Mouse (Mus musculus) hindbrain, embryonic 14.5 days (tissue): ENCODE data around the gene Exosc2. TPM values are rescaled to one million over a fixed set of nuclear protein-coding genes. Genes with fewer than 3 reads are reported as not detected.

ENCODE experiments used
- ATAC-seq: fragments of 200-750 bp; cut with Nextera tagmentation; 2 replicates; pipeline ENCODE4 v1.8.0; 2017; ENCODE audit warnings: moderate number of reproducible peaks, mild to moderate bottlenecking, moderate TSS enrichment, moderate library complexity; ENCODE audit not compliant: low FRiP score
- DNase-seq: peaks from one replicate; pipeline ENCODE4 v3.0.0-alpha.2; 2015; ENCODE audit warnings: low spot score
- H3K27ac ChIP-seq: fragments of 300-500 bp; sonication (generic); 2 replicates; pipeline ENCODE4 v1.5.1; 2014; ENCODE audit warnings: mild to moderate bottlenecking, moderate library complexity
- H3K27me3 ChIP-seq: fragments of 300-500 bp; sonication (generic); 2 replicates; pipeline ENCODE4 v1.6.1; 2014; ENCODE audit warnings: mild to moderate bottlenecking, low read length, mixed read lengths; ENCODE audit not compliant: control insufficient read depth, insufficient read depth
- H3K36me3 ChIP-seq: fragments of 300-500 bp; sonication (generic); replicated peaks from 2 replicates; pipeline ENCODE4 v1.6.1; 2014; ENCODE audit not compliant: control insufficient read depth, insufficient read depth
- H3K4me1 ChIP-seq: fragments of 300-500 bp; sonication (generic); replicated peaks from 2 replicates; pipeline ENCODE4 v1.6.1; 2014; ENCODE audit warnings: antibody characterized with exemption, low read length, mixed read lengths; ENCODE audit not compliant: control insufficient read depth, insufficient read depth
- H3K4me2 ChIP-seq: fragments of 300-500 bp; sonication (generic); replicated peaks from 2 replicates; pipeline ENCODE4 v1.6.1; 2014; ENCODE audit warnings: mild to moderate bottlenecking, moderate library complexity
- H3K4me3 ChIP-seq: fragments of 300-500 bp; sonication (generic); replicated peaks from 2 replicates; pipeline ENCODE4 v1.5.1; 2014; ENCODE audit warnings: mild to moderate bottlenecking, low read length
- H3K9ac ChIP-seq: fragments of 300-500 bp; sonication (generic); 2 replicates; pipeline ENCODE4 v1.6.1; 2014
- H3K9me3 ChIP-seq: fragments of 300-500 bp; sonication (generic); 2 replicates; pipeline ENCODE4 v1.6.1; 2016; ENCODE audit warnings: low read length; ENCODE audit not compliant: control insufficient read depth
- WGBS: fragments of 180-500 bp; shearing (Covaris S2); extraction: QIAGEN DNeasy Blood & Tissue Kit; methylation state at CpG from one replicate; pipeline ENCODE4 v1.1.7; 2014; 5-methylcytosine and 5-hydroxymethylcytosine counted together
- polyA plus RNA-seq: library from polyadenylated mRNA; unstranded; fragments of >200 nt; fragmentation: Nextera tagmentation; extraction: Ambion mirVana; gene quantifications from 2 replicates; pipeline ENCODE4 v1.2.1, GENCODE M21; 2014

Gene Exosc2
- polyA plus RNA-seq, result 29.5 and 33.1 TPM in 2 replicates

DNA sequence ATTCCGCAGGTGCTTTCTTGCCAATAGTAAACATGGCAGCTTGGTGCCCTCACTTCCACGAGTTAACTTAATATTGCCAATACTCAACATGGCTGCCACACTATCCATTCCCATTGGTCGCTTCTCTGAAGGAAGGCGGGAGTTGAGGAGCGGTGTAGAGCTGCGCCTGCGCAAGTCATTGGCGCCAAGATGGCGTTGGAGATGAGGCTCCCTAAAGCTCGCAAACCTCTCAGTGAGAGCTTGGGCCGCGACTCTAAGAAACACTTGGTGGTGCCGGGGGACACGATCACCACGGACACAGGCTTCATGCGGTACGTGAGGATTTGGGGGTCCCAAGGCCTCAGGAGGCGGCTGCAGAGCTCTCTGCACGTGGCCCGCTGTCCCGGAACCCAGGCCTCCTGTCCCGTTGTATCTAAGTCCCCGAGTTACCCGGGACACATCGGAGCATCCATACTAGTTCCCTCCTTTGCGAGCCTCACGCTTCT, at the start of gene Exosc2:
TSS of gene Exosc2 (plus strand) at position 165 of the 485 bp plus-strand sequence.
- ATAC-seq (peak; percentile 97), DNase-seq (peak; percentile 94)
- Histone ChIP-seq H3K4me3 (peak within 1 kb of the TSS; percentile 83), H3K9ac (peak within 1 kb of the TSS; percentile 79), H3K4me1 (peaks cover 4% of the 10 kb centered on the region; the same call in 1 of the 2 replicates), H3K36me3 (peaks cover 25% of the 10 kb centered on the region), H3K9me3 (no peaks in the 10 kb centered on the region), H3K27ac (peak within 1 kb of the TSS; percentile 57), H3K27me3 (peaks cover 12% of the 10 kb centered on the region; the same call in 1 of the 2 replicates), H3K4me2 (peak within 1 kb of the TSS; percentile 93)
- under 1% methylated on average over 27 of the region's 27 CpGs for WGBS

DNA sequence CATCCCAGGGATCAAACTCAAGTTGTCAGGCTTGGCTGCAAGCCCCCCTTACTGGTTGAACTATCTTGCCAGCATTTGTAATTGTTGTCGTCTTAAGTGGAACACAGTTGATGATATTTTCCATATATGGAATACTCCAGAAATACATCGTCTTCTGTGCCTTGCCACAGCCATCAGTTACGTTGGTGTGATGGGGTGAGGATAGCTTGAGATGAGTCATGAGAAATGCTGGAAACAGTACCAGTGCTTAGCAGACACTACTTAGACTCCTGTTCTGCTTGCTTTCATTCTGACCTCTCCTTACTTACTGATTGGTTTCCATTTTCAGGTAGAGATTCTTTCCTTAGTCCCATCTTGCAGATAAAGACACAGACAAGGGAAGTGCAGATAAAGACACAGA, 37.0 kb upstream of the Exosc2 start:
- peaks cover 21% of the 10 kb centered on the region for H3K4me1 ChIP-seq
- H3K4me2 ChIP-seq, result no peak overlapping the region
- H3K27ac ChIP-seq, result no peak overlapping the region
- H3K27me3 ChIP-seq, result peaks cover 96% of the 10 kb centered on the region
- no peak overlapping the region for H3K9ac ChIP-seq
- H3K4me3 ChIP-seq, result no peak overlapping the region
- no peaks in the 10 kb centered on the region for H3K36me3 ChIP-seq
- ATAC-seq (no peak), DNase-seq (no peak)
- no peaks in the 10 kb centered on the region for H3K9me3 ChIP-seq
- WGBS, result 80% methylated on average over 3 of the region's 3 CpGs

DNA sequence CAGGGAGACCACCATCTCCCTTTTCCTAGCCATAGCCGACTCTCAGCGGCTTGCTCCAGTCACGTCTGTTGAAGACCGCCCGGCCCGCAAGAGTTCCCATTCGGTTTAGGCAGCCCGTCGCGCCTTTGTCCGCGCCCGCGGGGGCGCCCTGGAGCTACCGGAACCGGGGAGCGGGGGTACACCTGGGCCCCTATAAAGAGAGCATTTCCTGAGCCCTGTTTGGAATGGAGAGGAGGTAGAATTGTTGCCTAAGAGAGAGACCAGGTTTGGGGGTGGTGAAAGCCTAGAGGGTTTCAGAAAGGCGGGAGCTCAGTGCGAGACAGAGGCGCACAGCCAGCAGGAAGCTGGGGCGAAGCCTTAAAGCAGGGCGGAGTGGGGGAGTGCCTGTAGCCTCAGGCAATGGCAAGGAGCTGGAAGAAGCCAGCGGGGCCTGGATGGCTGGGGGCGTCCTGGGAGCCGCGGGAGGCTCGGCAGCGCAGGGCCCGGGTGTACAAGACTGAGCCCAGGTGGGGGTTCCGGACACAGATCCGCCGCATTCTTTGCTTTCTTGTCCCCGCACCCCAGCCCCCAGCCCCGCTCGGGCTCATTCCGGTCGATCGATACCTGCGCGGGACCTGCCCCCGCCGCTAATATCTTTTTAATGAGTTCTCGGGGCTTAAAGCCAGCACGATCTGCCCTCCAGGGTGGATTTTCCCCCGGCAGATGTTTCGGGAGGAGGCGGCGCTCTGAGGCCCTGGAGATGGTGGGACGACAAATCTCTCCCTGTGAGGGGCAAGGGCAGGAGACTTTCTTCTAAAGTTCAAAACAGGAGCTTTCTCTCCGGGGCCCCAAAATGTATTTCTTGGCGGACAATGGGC, 35.0 kb upstream of the Exosc2 start:
- Histone ChIP-seq H3K9ac (peak overlapping the region; percentile 18; the same call in 1 of the 2 replicates), H3K27ac (no peak overlapping the region), H3K27me3 (peaks cover 98% of the 10 kb centered on the region), H3K36me3 (no peaks in the 10 kb centered on the region), H3K9me3 (no peaks in the 10 kb centered on the region), H3K4me2 (peak overlapping the region; percentile 39), H3K4me3 (peak overlapping the region; percentile 12), H3K4me1 (peaks cover 21% of the 10 kb centered on the region)
- WGBS, result under 1% methylated on average over 48 of the region's 52 CpGs
- DNase-seq, result no peak
- ATAC-seq, result no peak

DNA sequence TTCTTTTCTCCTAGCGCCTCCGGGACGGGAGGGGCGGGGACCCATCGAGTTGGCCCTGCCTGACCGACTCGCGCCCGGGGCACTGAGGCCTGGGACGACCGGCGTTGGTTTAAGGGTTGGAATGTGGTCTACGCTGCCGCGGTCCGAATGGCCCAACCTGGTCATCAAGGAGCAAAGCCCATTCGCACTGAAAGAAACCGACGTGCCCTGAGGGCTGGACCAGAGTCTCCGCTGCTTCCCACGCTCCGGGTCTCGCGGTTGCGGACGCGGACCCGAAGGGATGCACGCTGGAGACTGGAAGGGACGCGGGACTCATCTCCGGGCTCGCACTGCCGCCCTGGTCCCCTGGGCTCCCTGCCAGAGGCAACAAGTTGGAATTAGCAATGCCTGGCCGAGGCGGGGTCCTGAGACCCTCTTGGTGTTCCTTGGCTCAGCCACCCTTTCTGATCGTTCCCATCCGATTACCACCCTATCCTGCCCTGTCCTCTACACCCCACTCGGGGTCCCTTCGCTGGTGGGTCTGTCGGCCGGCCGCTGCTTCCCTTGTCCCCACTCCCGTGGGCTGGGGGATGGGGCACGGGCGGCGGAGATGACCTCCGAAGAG, 34.3 kb upstream of the Exosc2 start:
- H3K4me3 ChIP-seq, result peak overlapping the region; percentile 12
- H3K4me1 ChIP-seq, result peaks cover 23% of the 10 kb centered on the region
- WGBS, result under 1% methylated on average over 48 of the region's 48 CpGs
- ATAC-seq, result 0 out of 2 replicates have a peak, but pooled peaks have one; percentile 12
- H3K27ac ChIP-seq, result no peak overlapping the region
- DNase-seq, result peak; percentile 39
- 0 out of 2 replicates have a peak overlapping the region, but pooled peaks have one; percentile 4 for H3K9ac ChIP-seq
- no peaks in the 10 kb centered on the region for H3K36me3 ChIP-seq
- no peaks in the 10 kb centered on the region for H3K9me3 ChIP-seq
- H3K4me2 ChIP-seq, result peak overlapping the region; percentile 39
- peaks cover 98% of the 10 kb centered on the region for H3K27me3 ChIP-seq

- no peak for DNase-seq
- WGBS, result under 1% methylated on average over 35 of the region's 35 CpGs
- peaks cover 24% of the 10 kb centered on the region for H3K4me1 ChIP-seq
- peak; percentile 70; the same call in 1 of the 2 replicates for ATAC-seq
- H3K4me2 ChIP-seq, result peak overlapping the region; percentile 39
- no peaks in the 10 kb centered on the region for H3K9me3 ChIP-seq
- no peaks in the 10 kb centered on the region for H3K36me3 ChIP-seq
- no peak overlapping the region for H3K27ac ChIP-seq
- H3K4me3 ChIP-seq, result peak overlapping the region; percentile 12
- H3K9ac ChIP-seq, result 0 out of 2 replicates have a peak overlapping the region, but pooled peaks have one; percentile 4
- peaks cover 98% of the 10 kb centered on the region for H3K27me3 ChIP-seq
Measured at GRCm38 (mm10) chr2:31636742-31637141, 33.8 kb upstream of the Exosc2 start.

DNA sequence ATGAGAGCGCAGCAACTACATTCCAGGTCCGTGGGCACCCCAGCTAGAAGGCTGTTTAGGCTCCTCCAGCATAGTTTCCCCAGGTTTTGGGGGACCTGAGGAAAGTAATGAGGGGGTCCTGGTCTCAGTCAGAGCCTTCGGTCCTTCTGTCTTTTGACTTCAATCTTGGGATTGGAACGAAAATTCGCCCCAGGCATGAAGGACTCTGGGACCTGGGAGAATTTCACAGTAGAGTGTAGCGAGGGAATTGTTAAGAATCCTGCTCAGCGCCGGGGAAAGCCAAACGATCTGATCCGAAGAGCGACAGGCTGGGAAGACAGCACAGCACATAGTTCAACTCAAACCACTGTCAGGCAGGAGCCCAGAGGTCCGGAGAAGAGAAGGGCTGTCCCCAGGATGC, 33.2 kb upstream of the Exosc2 start:
- no peaks in the 10 kb centered on the region for H3K9me3 ChIP-seq
- peak overlapping the region; percentile 12 for H3K4me3 ChIP-seq
- peak overlapping the region; percentile 39 for H3K4me2 ChIP-seq
- no peak overlapping the region for H3K27ac ChIP-seq
- WGBS, result under 1% methylated on average over 12 of the region's 12 CpGs
- no peak for ATAC-seq
- H3K27me3 ChIP-seq, result peaks cover 98% of the 10 kb centered on the region
- H3K36me3 ChIP-seq, result no peaks in the 10 kb centered on the region
- peaks cover 24% of the 10 kb centered on the region for H3K4me1 ChIP-seq
- 0 out of 2 replicates have a peak overlapping the region, but pooled peaks have one; percentile 3 for H3K9ac ChIP-seq
- no peak for DNase-seq

DNA sequence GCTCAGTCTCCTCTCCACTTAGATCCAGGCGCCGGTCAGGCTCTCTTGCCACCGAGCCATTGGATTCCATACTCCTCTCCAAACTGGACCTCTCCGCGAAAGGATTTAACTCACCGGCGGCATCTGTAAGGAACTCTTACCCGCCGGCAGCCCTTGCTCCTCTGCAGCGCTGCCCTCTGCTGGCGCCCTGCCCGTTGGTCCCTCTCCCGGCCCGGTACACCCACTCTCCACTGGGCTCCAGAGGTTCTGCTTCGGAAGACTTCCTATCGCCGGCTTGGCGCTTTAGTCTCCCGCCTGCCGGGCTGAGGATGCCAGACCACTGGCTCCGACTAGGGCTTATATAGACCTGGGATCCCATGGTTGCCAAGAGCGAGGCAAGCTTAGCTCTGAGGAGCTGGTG, 32.7 kb upstream of the Exosc2 start:
- H3K4me1 ChIP-seq, result peaks cover 24% of the 10 kb centered on the region
- H3K4me3 ChIP-seq, result peak overlapping the region; percentile 12; the same call in 1 of the 2 replicates
- DNase-seq (peak; percentile 44), ATAC-seq (no peak)
- WGBS, result 1% methylated on average over 22 of the region's 22 CpGs
- H3K27ac ChIP-seq, result no peak overlapping the region
- H3K9me3 ChIP-seq, result no peaks in the 10 kb centered on the region
- no peak overlapping the region for H3K9ac ChIP-seq
- no peaks in the 10 kb centered on the region for H3K36me3 ChIP-seq
- H3K27me3 ChIP-seq, result peaks cover 98% of the 10 kb centered on the region
- H3K4me2 ChIP-seq, result peak overlapping the region; percentile 39

GRCm38 (mm10) chr2:31638581-31639465, 31.7 kb upstream of the Exosc2 start:
- H3K9ac ChIP-seq, result no peak overlapping the region
- WGBS, result 1% methylated on average over 30 of the region's 34 CpGs
- H3K9me3 ChIP-seq, result no peaks in the 10 kb centered on the region
- ATAC-seq (no peak), DNase-seq (no peak)
- peaks cover 98% of the 10 kb centered on the region for H3K27me3 ChIP-seq
- H3K27ac ChIP-seq, result no peak overlapping the region
- no peaks in the 10 kb centered on the region for H3K36me3 ChIP-seq
- peak overlapping the region; percentile 21; the same call in 1 of the 2 replicates for H3K4me2 ChIP-seq
- peaks cover 24% of the 10 kb centered on the region for H3K4me1 ChIP-seq
- H3K4me3 ChIP-seq, result peak overlapping the region; percentile 13; the same call in 1 of the 2 replicates
